Mouse (Mus musculus): ENCODE measurements around the gene Gm47841. TPM values are rescaled to one million over a fixed set of nuclear protein-coding genes. Genes with fewer than 3 reads are reported as not detected.

Gene Gm47841
- polyA plus RNA-seq, 1 experiment from 2014 or later: not detected

GRCm38 (mm10) chr15:101004538-101004937, 42.7 kb downstream of the Gm47841 start:
- DNase-seq (ENCODE audit: low spot score) (no peak), ATAC-seq (no peak)
- H3K9ac ChIP-seq (ENCODE audit: low read length): no peak overlapping the region
- no peaks in the 10 kb centered on the region for H3K27me3 ChIP-seq (replicated peaks; ENCODE audit: control insufficient read depth, insufficient read depth, low read length)
- peaks cover 8% of the 10 kb centered on the region; the same call in 1 of the 2 replicates for H3K36me3 ChIP-seq (ENCODE audit: control insufficient read depth, insufficient read depth, low read length)
- WGBS: 40% methylated on average over 3 of the region's 3 CpGs
- H3K9me3 ChIP-seq (replicated peaks; ENCODE audit: control insufficient read depth, low read length): no peaks in the 10 kb centered on the region
- peaks cover 5% of the 10 kb centered on the region for H3K4me1 ChIP-seq (ENCODE audit: control insufficient read depth, insufficient read depth, low read length)
- no peak overlapping the region for H3K4me2 ChIP-seq (ENCODE audit: low read length)
- H3K27ac ChIP-seq (ENCODE audit: low read depth, low read length): no peak overlapping the region
- H3K4me3 ChIP-seq (ENCODE audit: low read depth, low read length): no peak overlapping the region

DNA sequence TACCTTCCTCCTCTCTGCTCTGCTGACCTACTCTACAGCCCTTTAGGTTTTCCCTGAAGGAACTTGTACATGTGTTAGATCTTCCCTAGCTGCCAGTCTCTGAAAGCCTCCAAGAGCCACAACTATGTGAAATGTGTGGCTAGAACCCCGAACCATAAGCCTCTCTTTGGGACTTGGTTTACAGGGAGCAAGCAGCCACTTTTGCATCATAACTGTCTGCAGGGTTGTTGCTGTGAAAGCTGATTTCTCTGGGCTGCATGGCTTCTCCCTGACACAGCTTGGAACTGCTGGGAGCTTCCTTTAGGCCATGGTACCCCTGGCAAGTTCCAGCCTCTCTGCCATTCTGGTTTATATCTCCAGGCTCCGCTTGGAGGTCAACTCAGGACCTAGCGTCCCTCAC, 44.7 kb downstream of the Gm47841 start:
- WGBS: 95% methylated on average over 3 of the region's 3 CpGs
- Histone ChIP-seq H3K4me1 (ENCODE audit: control insufficient read depth, insufficient read depth, low read length) (peaks cover 5% of the 10 kb centered on the region), H3K9me3 (replicated peaks; ENCODE audit: control insufficient read depth, low read length) (no peaks in the 10 kb centered on the region), H3K4me3 (ENCODE audit: low read depth, low read length) (no peak overlapping the region), H3K36me3 (ENCODE audit: control insufficient read depth, insufficient read depth, low read length) (peaks cover 8% of the 10 kb centered on the region; the same call in 1 of the 2 replicates), H3K27ac (ENCODE audit: low read depth, low read length) (no peak overlapping the region), H3K4me2 (ENCODE audit: low read length) (no peak overlapping the region), H3K9ac (ENCODE audit: low read length) (no peak overlapping the region), H3K27me3 (replicated peaks; ENCODE audit: control insufficient read depth, insufficient read depth, low read length) (no peaks in the 10 kb centered on the region)
- ATAC-seq (no peak), DNase-seq (ENCODE audit: low spot score) (no peak)

- Histone ChIP-seq H3K27me3 (replicated peaks; ENCODE audit: control insufficient read depth, insufficient read depth, low read length) (no peaks in the 10 kb centered on the region), H3K9ac (ENCODE audit: low read length) (no peak overlapping the region), H3K4me1 (ENCODE audit: control insufficient read depth, insufficient read depth, low read length) (peaks cover 1% of the 10 kb centered on the region), H3K36me3 (ENCODE audit: control insufficient read depth, insufficient read depth, low read length) (peaks cover 8% of the 10 kb centered on the region; the same call in 1 of the 2 replicates), H3K9me3 (replicated peaks; ENCODE audit: control insufficient read depth, low read length) (no peaks in the 10 kb centered on the region), H3K4me2 (ENCODE audit: low read length) (no peak overlapping the region), H3K27ac (ENCODE audit: low read depth, low read length) (no peak overlapping the region), H3K4me3 (ENCODE audit: low read depth, low read length) (no peak overlapping the region)
- no peak for DNase-seq (ENCODE audit: low spot score)
- no peak for ATAC-seq
- 100% methylated on average over 1 of the region's 1 CpGs for WGBS
Measured at GRCm38 (mm10) chr15:101001685-101002084, 45.5 kb downstream of the Gm47841 start.

DNA sequence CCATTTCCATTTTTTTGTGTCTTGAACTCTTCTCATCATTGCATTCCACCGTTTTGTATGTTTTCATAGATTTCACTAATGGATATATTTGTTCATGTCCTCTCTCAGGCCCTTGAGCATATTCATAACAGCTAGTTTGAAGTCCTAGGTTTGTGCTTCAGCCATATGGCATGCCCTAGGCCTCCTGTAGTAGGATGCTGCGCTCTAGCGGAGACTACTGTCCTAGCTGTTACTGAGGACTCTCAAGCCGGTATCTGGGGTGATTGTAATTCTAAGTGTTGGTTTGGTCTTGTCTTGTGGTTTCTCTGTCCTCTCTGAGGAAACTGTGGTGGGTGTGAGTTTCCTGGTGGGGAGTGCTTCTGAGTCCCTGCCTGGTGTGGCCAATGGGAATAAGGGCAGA, 50.1 kb downstream of the Gm47841 start:
- no peaks in the 10 kb centered on the region for H3K9me3 ChIP-seq (replicated peaks; ENCODE audit: control insufficient read depth, low read length)
- no peak overlapping the region for H3K9ac ChIP-seq (ENCODE audit: low read length)
- DNase-seq (ENCODE audit: low spot score): peak; percentile 75
- peaks cover 2% of the 10 kb centered on the region; the same call in 1 of the 2 replicates for H3K36me3 ChIP-seq (ENCODE audit: control insufficient read depth, insufficient read depth, low read length)
- H3K4me3 ChIP-seq (ENCODE audit: low read depth, low read length): no peak overlapping the region
- no peaks in the 10 kb centered on the region for H3K27me3 ChIP-seq (replicated peaks; ENCODE audit: control insufficient read depth, insufficient read depth, low read length)
- WGBS: 25% methylated on average over 4 of the region's 4 CpGs
- H3K4me2 ChIP-seq (ENCODE audit: low read length): no peak overlapping the region
- no peaks in the 10 kb centered on the region for H3K4me1 ChIP-seq (ENCODE audit: control insufficient read depth, insufficient read depth, low read length)
- no peak overlapping the region for H3K27ac ChIP-seq (ENCODE audit: low read depth, low read length)
- peak; percentile 61; the same call in 1 of the 2 replicates for ATAC-seq

Other genes with a start within 250 kb of the Gm47841 start
- gene Scn8a, start 177.5 kb downstream of the Gm47841 start, polyA plus RNA-seq (2014; fragmentation: Nextera tagmentation; extraction: Ambion mirVana): 6.8 and 12.5 TPM in 2 replicates
- gene Fignl2, start 31.2 kb upstream of the Gm47841 start, polyA plus RNA-seq (2014; fragmentation: Nextera tagmentation; extraction: Ambion mirVana): 0.09 TPM in 1 of 2 replicates, not detected in the other
- gene Ankrd33, start 68.4 kb upstream of the Gm47841 start, polyA plus RNA-seq (2014; fragmentation: Nextera tagmentation; extraction: Ambion mirVana): not detected in 2 replicates
- 4.1 and 4.2 TPM in 2 replicates for gene Acvrl1, start 81.1 kb upstream of the Gm47841 start, polyA plus RNA-seq (2014; fragmentation: Nextera tagmentation; extraction: Ambion mirVana)
- gene Acvr1b, start 126.7 kb upstream of the Gm47841 start, polyA plus RNA-seq (2014; fragmentation: Nextera tagmentation; extraction: Ambion mirVana): 24.7 and 33.5 TPM in 2 replicates
- gene Grasp, start 176.8 kb upstream of the Gm47841 start, polyA plus RNA-seq (2014; fragmentation: Nextera tagmentation; extraction: Ambion mirVana): 0.93 and 1.0 TPM in 2 replicates
- gene Nr4a1, start 206.9 kb upstream of the Gm47841 start, polyA plus RNA-seq (2014; fragmentation: Nextera tagmentation; extraction: Ambion mirVana): 2.1 and 2.9 TPM in 2 replicates
- 82.3 and 83.1 TPM in 2 replicates for gene Atg101, start 236.9 kb upstream of the Gm47841 start, polyA plus RNA-seq (2014; fragmentation: Nextera tagmentation; extraction: Ambion mirVana)
- 0.25 TPM in 2 replicates for gene 6030408B16Rik, start 245.8 kb upstream of the Gm47841 start, polyA plus RNA-seq (2014; fragmentation: Nextera tagmentation; extraction: Ambion mirVana)

Data from forebrain, embryonic 14.5 days (tissue).